Mouse (Mus musculus) brain, embryonic 14.5 days (tissue): ENCODE results near the gene Itgb6.

Source experiments
- CTCF ChIP-seq: fragments of 200-500 bp; IDR thresholded peaks from 2 replicates; pipeline ENCODE4 v1.5.1; 2012; ENCODE audit warnings: inconsistent platforms, mild to moderate bottlenecking, moderate library complexity, borderline replicate concordance; ENCODE audit not compliant: insufficient read depth, insufficient read length; ENCODE audit errors: extremely low read depth
- POLR2A ChIP-seq: fragments of 200-500 bp; IDR thresholded peaks from 2 replicates; pipeline ENCODE4 v1.6.1; 2012; ENCODE audit warnings: mild to moderate bottlenecking, inconsistent platforms, borderline replicate concordance; ENCODE audit not compliant: poor library complexity, insufficient read depth, insufficient read length, severe bottlenecking; ENCODE audit errors: extremely low read depth

DNA sequence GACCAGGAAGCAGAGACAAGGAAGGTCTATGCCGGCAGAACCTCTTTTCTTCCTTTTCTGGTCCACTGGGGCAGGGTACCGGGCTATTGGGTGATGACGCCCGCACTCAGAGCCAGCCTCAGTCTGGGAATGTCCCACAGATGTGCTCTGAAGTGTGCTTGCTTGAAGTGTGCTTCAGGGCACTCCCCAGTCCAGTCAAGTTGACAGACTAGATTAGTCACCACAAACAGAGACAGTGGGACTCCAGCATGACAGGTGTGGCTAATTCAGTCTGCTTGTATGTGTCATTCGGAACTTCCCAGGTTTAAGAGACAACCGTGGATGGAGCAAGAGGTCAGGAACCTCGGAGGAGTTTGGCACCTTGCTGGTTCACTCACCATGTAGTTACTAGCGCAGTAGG is 27.9 kb downstream of the Itgb6 start:
- TF ChIP-seq POLR2A: no peak
- no peak for TF ChIP-seq CTCF
